ENCODE assay signal across 11 mouse cellular contexts in genomic region chrX:36129037-36129770, GRCm38 (mm10). TPM values are rescaled to one million over a fixed set of nuclear protein-coding genes. Genes with fewer than 3 reads are reported as not detected.
DNase-seq lines count a peak whose midpoint lies in the region; ATAC-seq and TF ChIP-seq lines count a peak whose summit lies in the region.
"Had no signal": no experiment of that assay in that cellular context is flagged by ENCODE, and none has a peak within 500 bp of the region (broad histone marks: within the 10 kb centered on the region; RNA-seq: fewer than 3 reads in every experiment).

No protein-coding gene starts in this region.

- ATAC-seq in kidney, embryonic 14.5 days (ENCODE audit: low FRiP score, low TSS enrichment): no peak
- ATAC-seq in Patski: peak; percentile 92
- 0 out of 2 replicates have a peak, but pooled peaks have one; percentile 34 for ATAC-seq in intestine, embryonic 15.5 days
- peak; percentile 85 for ATAC-seq in megakaryocyte progenitor cell, adult 5-6 weeks (replicated peaks; ENCODE audit: poor library complexity)
- ATAC-seq in hindbrain, embryonic 13.5 days (ENCODE audit: low FRiP score): no peak

- CTCF ChIA-PET in Patski (lab: Charles Lee): interaction anchor here (2.6 kb wide), 1 partner anchor 10 kb away, joined by 6 read pairs; no protein-coding TSS in a partner anchor

- H3K27ac ChIP-seq in kidney, adult 2 months (ENCODE audit: insufficient read depth, low read depth, low read length): peak overlapping the region; percentile 16; the same call in 1 of the 2 replicates
- no peak overlapping the region for H3K27ac ChIP-seq in kidney, embryonic 14.5 days (ENCODE audit: low read depth, low read length)
- H3K27ac ChIP-seq in intestine, embryonic 15.5 days: no peak overlapping the region
- no peak overlapping the region for H3K27ac ChIP-seq in hindbrain, embryonic 13.5 days
- H3K27ac ChIP-seq: limb, embryonic 12.5 days had no signal

- H3K4me2 ChIP-seq in kidney, embryonic 14.5 days (replicated peaks; ENCODE audit: low read depth, low read length): no peak overlapping the region
- no peak overlapping the region for H3K4me2 ChIP-seq in intestine, embryonic 15.5 days (replicated peaks)
- H3K4me2 ChIP-seq in hindbrain, embryonic 13.5 days: no peak overlapping the region
- H3K4me2 ChIP-seq: limb, embryonic 12.5 days had no signal

- no peak overlapping the region for H3K4me3 ChIP-seq in kidney, adult 2 months (ENCODE audit: insufficient read depth, low read depth, low read length)
- no peak overlapping the region for H3K4me3 ChIP-seq in kidney, embryonic 14.5 days (ENCODE audit: low read length)
- H3K4me3 ChIP-seq in intestine, embryonic 15.5 days (replicated peaks): no peak overlapping the region
- no peak overlapping the region for H3K4me3 ChIP-seq in hindbrain, embryonic 13.5 days
- H3K4me3 ChIP-seq: limb, embryonic 12.5 days had no signal

- no peak for TF ChIP-seq CTCF in kidney, adult 2 months (conservative IDR thresholded peaks at IDR 0.05; ENCODE audit: insufficient read depth, insufficient read length, low read depth, low read length)
- TF ChIP-seq CTCF in Patski (IDR thresholded peaks at IDR 0.05): no peak

- no peaks in the 10 kb centered on the region for H3K36me3 ChIP-seq in kidney, adult 2 months (ENCODE audit: control insufficient read depth, insufficient read depth, low read length)
- no peaks in the 10 kb centered on the region for H3K36me3 ChIP-seq in kidney, embryonic 14.5 days (ENCODE audit: control insufficient read depth, insufficient read depth, low read length)
- H3K36me3 ChIP-seq in intestine, embryonic 15.5 days: no peaks in the 10 kb centered on the region
- H3K36me3 ChIP-seq in hindbrain, embryonic 13.5 days: no peaks in the 10 kb centered on the region
- H3K36me3 ChIP-seq: limb, embryonic 12.5 days had no signal

- POLR2A ChIA-PET in Patski (lab: Charles Lee): no interaction called here

- peak; percentile 45 for DNase-seq in kidney, adult 2 months
- peak; percentile 20 for DNase-seq in Patski (ENCODE audit: low read depth, low spot score)
- no peak for DNase-seq in cerebellum, postnatal 14 days
- DNase-seq in thymus, adult 18-20 months: no peak
- DNase-seq: adrenal gland, postnatal 10 days; retina, postnatal 1 day had no signal

- in situ Hi-C loops in Patski (cut with MboI; ENCODE audit: low pct_unique_long_range_greater_than_20kb): no loop called here

- no peak overlapping the region for H3K9ac ChIP-seq in kidney, embryonic 14.5 days (ENCODE audit: low read depth, low read length)
- no peak overlapping the region for H3K9ac ChIP-seq in intestine, embryonic 15.5 days
- no peak overlapping the region for H3K9ac ChIP-seq in hindbrain, embryonic 13.5 days
- H3K9ac ChIP-seq: limb, embryonic 12.5 days had no signal

- no peaks in the 10 kb centered on the region for H3K9me3 ChIP-seq in kidney, embryonic 14.5 days (ENCODE audit: control insufficient read depth, low read length)
- H3K9me3 ChIP-seq in intestine, embryonic 15.5 days: no peaks in the 10 kb centered on the region
- H3K9me3 ChIP-seq in hindbrain, embryonic 13.5 days: no peaks in the 10 kb centered on the region
- H3K9me3 ChIP-seq: limb, embryonic 12.5 days had no signal

- 17% methylated on average over 10 of the region's 11 CpGs for WGBS in kidney, adult 2 months
- 71% methylated on average over 11 of the region's 11 CpGs for WGBS in kidney, embryonic 14.5 days
- WGBS in intestine, embryonic 15.5 days: 64% methylated on average over 11 of the region's 11 CpGs
- 83% methylated on average over 11 of the region's 11 CpGs for WGBS in hindbrain, embryonic 13.5 days

- no peaks in the 10 kb centered on the region for H3K27me3 ChIP-seq in kidney, adult 2 months (replicated peaks; ENCODE audit: control insufficient read depth, insufficient read depth, low read length)
- H3K27me3 ChIP-seq in kidney, embryonic 14.5 days (ENCODE audit: control insufficient read depth, insufficient read depth, low read length): no peaks in the 10 kb centered on the region
- peaks cover 28% of the 10 kb centered on the region for H3K27me3 ChIP-seq in Patski
- H3K27me3 ChIP-seq in intestine, embryonic 15.5 days (replicated peaks): no peaks in the 10 kb centered on the region
- H3K27me3 ChIP-seq in hindbrain, embryonic 13.5 days: no peaks in the 10 kb centered on the region
- H3K27me3 ChIP-seq: limb, embryonic 12.5 days had no signal

- TF ChIP-seq POLR2A in kidney, adult 2 months (IDR thresholded peaks at IDR 0.05; ENCODE audit: low read depth, low read length): no peak

- H3K4me1 ChIP-seq in kidney, adult 2 months (ENCODE audit: control insufficient read depth, insufficient read depth, low read length): peaks cover 3% of the 10 kb centered on the region; the same call in 1 of the 2 replicates
- H3K4me1 ChIP-seq in kidney, embryonic 14.5 days (ENCODE audit: control insufficient read depth, insufficient read depth, low read length): no peaks in the 10 kb centered on the region
- no peaks in the 10 kb centered on the region for H3K4me1 ChIP-seq in intestine, embryonic 15.5 days (replicated peaks)
- H3K4me1 ChIP-seq in hindbrain, embryonic 13.5 days (replicated peaks): no peaks in the 10 kb centered on the region
- H3K4me1 ChIP-seq: limb, embryonic 12.5 days had no signal

RNA-seq across cellular contexts. Expression of gene Il13ra1, which starts 17.3 kb away (rescaled TPM):
- polyA plus RNA-seq in kidney, adult 2 months (2012; rRNA removed): 8.9 and 10.9 TPM in 2 replicates
- 19.0 and 27.0 TPM in 2 replicates for polyA plus RNA-seq in kidney, embryonic 14.5 days (2014; fragmentation: Nextera tagmentation; extraction: Ambion mirVana)
- polyA plus RNA-seq in Patski (2021): 78.0 TPM
- 22.0 and 24.9 TPM in 2 replicates for polyA plus RNA-seq in intestine, embryonic 15.5 days (2015; fragmentation: Nextera tagmentation; extraction: Ambion mirVana)
- 0.57 and 1.3 TPM in 2 replicates for total RNA-seq in megakaryocyte progenitor cell, adult 5-6 weeks (2015)
- total RNA-seq in megakaryocyte progenitor cell, adult 5-6 weeks (2017): 0.34 and 0.96 TPM in 2 replicates
- 4.7 and 6.0 TPM in 2 replicates for polyA plus RNA-seq in hindbrain, embryonic 13.5 days (2015; fragmentation: Nextera tagmentation; extraction: Ambion mirVana)

Comparison
In these comparisons a context has a peak if more than half of its experiments do, and no peak if none do; other contexts are left out.
1. DNase-seq: peak in kidney, adult 2 months (single experiment) and Patski (single experiment); none in cerebellum, postnatal 14 days (0 of 2) and thymus, adult 18-20 months (0 of 2).
2. ATAC-seq: peak in Patski (single experiment), intestine, embryonic 15.5 days (single experiment) and megakaryocyte progenitor cell, adult 5-6 weeks (single experiment); none in kidney, embryonic 14.5 days (single experiment) and hindbrain, embryonic 13.5 days (single experiment).